Mouse (Mus musculus) CH12.LX (cell line): ENCODE data around the gene Arl16. TPM values are rescaled to one million over a fixed set of nuclear protein-coding genes. Genes with fewer than 3 reads are reported as not detected.

Experiments used
- DNase-seq: peaks from one replicate; pipeline ENCODE4 v3.0.0-alpha.2; 2013; ENCODE audit errors: extremely low read depth
- H3K27ac ChIP-seq: 2 replicates; pipeline ENCODE4 v1.5.1; 2012; ENCODE audit warnings: low read depth, mild to moderate bottlenecking, control low read depth, moderate library complexity; ENCODE audit not compliant: insufficient read depth
- H3K27me3 ChIP-seq: replicated peaks from 2 replicates; pipeline ENCODE3; 2012; ENCODE audit warnings: inconsistent platforms
- H3K36me3 ChIP-seq, 2 experiments: replicated peaks in 1 of 2; 2 replicates each; pipeline versions ENCODE3 to v1.6.1; 2012; ENCODE audit warnings: inconsistent platforms in 1 of 2, low read length in 1 of 2, mild to moderate bottlenecking in 1 of 2, mixed read lengths in 1 of 2, moderate library complexity in 1 of 2; ENCODE audit not compliant: control insufficient read depth in 1 of 2, insufficient read depth in 1 of 2
- H3K4me1 ChIP-seq, 2 experiments: 2 replicates each; pipeline ENCODE4 v1.6.1; 2012; ENCODE audit warnings: inconsistent platforms in 1 of 2, moderate library complexity in 1 of 2; ENCODE audit not compliant: insufficient read depth in 2 of 2, control insufficient read depth in 1 of 2
- H3K4me2 ChIP-seq: 2 replicates; pipeline ENCODE4 v1.6.1; 2012; ENCODE audit warnings: low read depth, mild to moderate bottlenecking, control low read depth; ENCODE audit not compliant: poor library complexity, insufficient read depth, severe bottlenecking
- H3K4me3 ChIP-seq, 3 experiments: fragments of 150-350 bp in 1 of 3; sonication (generic) in 1 of 3; replicated peaks in 1 of 3; 2 replicates each; pipeline versions ENCODE3 to v1.5.1; 2011 to 2012; ENCODE audit warnings: low read depth in 2 of 3, low read length in 2 of 3, mild to moderate bottlenecking in 2 of 3, moderate library complexity in 2 of 3, control low read depth in 1 of 3, improper control_type of control experiment in 1 of 3, inconsistent platforms in 1 of 3, mixed read lengths in 1 of 3; ENCODE audit not compliant: poor library complexity in 1 of 3
- H3K79me2 ChIP-seq: replicated peaks from 2 replicates; pipeline ENCODE4 v1.6.1; 2012; ENCODE audit warnings: mild to moderate bottlenecking, moderate library complexity; ENCODE audit not compliant: control insufficient read depth, poor library complexity, insufficient read depth, severe bottlenecking; ENCODE audit errors: extremely low read depth
- H3K9ac ChIP-seq: 2 replicates; pipeline ENCODE4 v1.6.1; 2012; ENCODE audit warnings: low read depth, mild to moderate bottlenecking, control low read depth, moderate library complexity; ENCODE audit not compliant: insufficient read depth
- H3K9me3 ChIP-seq: replicated peaks from 2 replicates; pipeline ENCODE3; 2012; ENCODE audit warnings: low read length, inconsistent platforms, mixed read lengths
- BHLHE40 ChIP-seq: IDR thresholded peaks from 2 replicates; pipeline ENCODE4 v1.6.1; 2011; ENCODE audit warnings: mild to moderate bottlenecking, low read depth, low read length, improper control_type of control experiment
- CHD1 ChIP-seq: IDR thresholded peaks from 2 replicates; pipeline ENCODE4 v1.6.1; 2012; ENCODE audit warnings: low read depth, low read length, improper control_type of control experiment, inconsistent platforms
- CHD2 ChIP-seq: IDR thresholded peaks from 2 replicates; pipeline ENCODE4 v1.6.1; 2011; ENCODE audit warnings: low read length, improper control_type of control experiment
- CTCF ChIP-seq, 2 experiments: IDR thresholded peaks in 1 of 2; conservative IDR thresholded peaks in 1 of 2; 2 replicates each; pipeline ENCODE4 v1.5.1; 2011 to 2012; ENCODE audit warnings: low read depth in 2 of 2, low read length in 2 of 2, improper control_type of control experiment in 1 of 2, inconsistent platforms in 1 of 2, mild to moderate bottlenecking in 1 of 2, moderate library complexity in 1 of 2
- E2F4 ChIP-seq: IDR thresholded peaks from 2 replicates; pipeline ENCODE4 v1.6.1; 2011; ENCODE audit warnings: low read depth, low read length, improper control_type of control experiment; ENCODE audit not compliant: insufficient replicate concordance
- ELF1 ChIP-seq: IDR thresholded peaks from 2 replicates; pipeline ENCODE4 v1.6.1; 2014; ENCODE audit warnings: low read depth, mild to moderate bottlenecking, inconsistent platforms, low read length, improper control_type of control experiment
- EP300 ChIP-seq: IDR thresholded peaks from 2 replicates; pipeline ENCODE4 v1.6.1; 2011; ENCODE audit warnings: low read length, improper control_type of control experiment
- ETS1 ChIP-seq: conservative IDR thresholded peaks from 2 replicates; pipeline ENCODE4 v1.6.1; 2012; ENCODE audit warnings: low read depth, mild to moderate bottlenecking, inconsistent platforms, low read length, improper control_type of control experiment, moderate library complexity
- GABPA ChIP-seq: IDR thresholded peaks from 2 replicates; pipeline ENCODE4 v1.6.1; 2012; ENCODE audit warnings: low read depth, low read length, improper control_type of control experiment, inconsistent platforms; ENCODE audit not compliant: insufficient replicate concordance
- HCFC1 ChIP-seq: IDR thresholded peaks from 2 replicates; pipeline ENCODE4 v1.6.1; 2012; ENCODE audit warnings: low read depth, mild to moderate bottlenecking, inconsistent platforms, low read length, improper control_type of control experiment
- IRF4 ChIP-seq: IDR thresholded peaks from 2 replicates; pipeline ENCODE4 v1.6.1; 2014; ENCODE audit warnings: low read depth, mild to moderate bottlenecking, inconsistent platforms, low read length, improper control_type of control experiment
- JUN ChIP-seq: IDR thresholded peaks from 2 replicates; pipeline ENCODE4 v1.6.1; 2011; ENCODE audit warnings: low read depth, mild to moderate bottlenecking, low read length, improper control_type of control experiment, moderate library complexity; ENCODE audit not compliant: insufficient read depth
- JUND ChIP-seq: conservative IDR thresholded peaks from 2 replicates; pipeline ENCODE4 v1.6.1; 2011; ENCODE audit warnings: low read depth, low read length, improper control_type of control experiment
- KAT2A ChIP-seq: IDR thresholded peaks from 2 replicates; pipeline ENCODE4 v1.6.1; 2012; ENCODE audit warnings: low read length, improper control_type of control experiment, inconsistent platforms; ENCODE audit not compliant: insufficient replicate concordance
- MAFK ChIP-seq: IDR thresholded peaks from 2 replicates; pipeline ENCODE4 v1.6.1; 2011; ENCODE audit warnings: low read length, improper control_type of control experiment; ENCODE audit not compliant: insufficient replicate concordance
- MAX ChIP-seq: IDR thresholded peaks from 2 replicates; pipeline ENCODE4 v1.6.1; 2011; ENCODE audit warnings: low read length, improper control_type of control experiment
- MAZ ChIP-seq: IDR thresholded peaks from 2 replicates; pipeline ENCODE4 v1.6.1; 2012; ENCODE audit warnings: low read depth, mild to moderate bottlenecking, inconsistent platforms, low read length, improper control_type of control experiment, moderate library complexity
- MEF2A ChIP-seq: IDR thresholded peaks from 2 replicates; pipeline ENCODE4 v1.6.1; 2014; ENCODE audit warnings: low read depth, mild to moderate bottlenecking, inconsistent platforms, low read length, improper control_type of control experiment, borderline replicate concordance
- MXI1 ChIP-seq: IDR thresholded peaks from 2 replicates; pipeline ENCODE4 v1.6.1; 2011; ENCODE audit warnings: mild to moderate bottlenecking, low read depth, low read length, improper control_type of control experiment
- MYC ChIP-seq: IDR thresholded peaks from 2 replicates; pipeline ENCODE4 v1.6.1; 2011; ENCODE audit warnings: low read depth, mild to moderate bottlenecking, improper control_type of control experiment, low read length
- NELFE ChIP-seq: IDR thresholded peaks from 2 replicates; pipeline ENCODE4 v1.6.1; 2011; ENCODE audit warnings: low read depth, low read length, improper control_type of control experiment
- NRF1 ChIP-seq: IDR thresholded peaks from 2 replicates; pipeline ENCODE4 v1.6.1; 2014; ENCODE audit warnings: low read depth, mild to moderate bottlenecking, inconsistent platforms, low read length, improper control_type of control experiment, moderate library complexity
- PAX5 ChIP-seq: IDR thresholded peaks from 2 replicates; pipeline ENCODE4 v1.6.1; 2012; ENCODE audit warnings: low read length, inconsistent platforms, mixed read lengths
- POLR2A ChIP-seq: IDR thresholded peaks from 2 replicates; pipeline ENCODE4 v1.6.1; 2011; ENCODE audit warnings: low read depth, mild to moderate bottlenecking, improper control_type of control experiment, low read length
- POLR2AphosphoS2 ChIP-seq: IDR thresholded peaks from 2 replicates; pipeline ENCODE4 v1.6.1; 2011; ENCODE audit warnings: low read depth, low read length, improper control_type of control experiment
- RAD21 ChIP-seq: IDR thresholded peaks from 2 replicates; pipeline ENCODE4 v1.6.1; 2011; ENCODE audit warnings: low read depth, mild to moderate bottlenecking, low read length, improper control_type of control experiment, moderate library complexity
- RCOR1 ChIP-seq: conservative IDR thresholded peaks from 2 replicates; pipeline ENCODE4 v1.6.1; 2012; ENCODE audit warnings: low read depth, mild to moderate bottlenecking, inconsistent platforms, low read length, improper control_type of control experiment
- SIN3A ChIP-seq: IDR thresholded peaks from 2 replicates; pipeline ENCODE4 v1.6.1; 2012; ENCODE audit warnings: low read length, improper control_type of control experiment, inconsistent platforms
- SMC3 ChIP-seq: IDR thresholded peaks from 2 replicates; pipeline ENCODE4 v1.6.1; 2011; ENCODE audit warnings: low read depth, low read length, improper control_type of control experiment
- TBP ChIP-seq: conservative IDR thresholded peaks from 2 replicates; pipeline ENCODE4 v1.6.1; 2011; ENCODE audit warnings: low read depth, low read length, improper control_type of control experiment
- TCF12 ChIP-seq: IDR thresholded peaks from 2 replicates; pipeline ENCODE4 v1.6.1; 2014; ENCODE audit warnings: low read depth, mild to moderate bottlenecking, inconsistent platforms, low read length, improper control_type of control experiment
- UBTF ChIP-seq: IDR thresholded peaks from 2 replicates; pipeline ENCODE4 v1.6.1; 2012; ENCODE audit warnings: low read depth, mild to moderate bottlenecking, inconsistent platforms, low read length, improper control_type of control experiment, moderate library complexity
- USF1 ChIP-seq: IDR thresholded peaks from 2 replicates; pipeline ENCODE4 v1.6.1; 2014; ENCODE audit warnings: low read depth, mild to moderate bottlenecking, inconsistent platforms, low read length, improper control_type of control experiment
- USF2 ChIP-seq: conservative IDR thresholded peaks from 2 replicates; pipeline ENCODE4 v1.6.1; 2011; ENCODE audit warnings: low read depth, low read length, improper control_type of control experiment
- ZC3H11A ChIP-seq: IDR thresholded peaks from 2 replicates; pipeline ENCODE4 v1.6.1; 2012; ENCODE audit warnings: low read depth, mild to moderate bottlenecking, inconsistent platforms, low read length, improper control_type of control experiment
- ZKSCAN1 ChIP-seq: IDR thresholded peaks from 2 replicates; pipeline ENCODE4 v1.6.1; 2012; ENCODE audit warnings: low read depth, inconsistent platforms, low read length, improper control_type of control experiment, borderline replicate concordance
- ZMIZ1 ChIP-seq: IDR thresholded peaks from 2 replicates; pipeline ENCODE4 v1.6.1; 2012; ENCODE audit warnings: low read depth, mild to moderate bottlenecking, inconsistent platforms, low read length, improper control_type of control experiment
- ZNF384 ChIP-seq: IDR thresholded peaks from 2 replicates; pipeline ENCODE4 v1.6.1; 2012; ENCODE audit warnings: low read depth, low read length, improper control_type of control experiment, inconsistent platforms
- dilution Hi-C: fragments of 300-500 bp; cut with MboI; formaldehyde crosslinking; loops from 2 replicates; pipeline ENCODE4 v1.14.3; 2020; ENCODE audit warnings: low sequenced_read_pairs; ENCODE audit not compliant: extremely low pct_unique_long_range_greater_than_20kb, extremely low pct_ligation_motif_present
- in situ Hi-C: fragments of 300-500 bp; cut with MboI; formaldehyde crosslinking; loops from 3 replicates; pipeline ENCODE4 v1.14.3; 2019; ENCODE audit warnings: low sequenced_read_pairs, low pct_ligation_motif_present, low pct_unique_long_range_greater_than_20kb, mixed read lengths
- polyA plus RNA-seq: library from polyadenylated mRNA; unstranded; fragments of >175 nt; gene quantifications from 2 replicates; pipeline ENCODE4 v1.2.1, GENCODE M21; 2012; ENCODE audit warnings: low read depth; ENCODE audit not compliant: insufficient read length
- total RNA-seq, 2 experiments: library from RNA; depleted of rRNA; stranded (reverse); fragments of 300-350 nt in 1 of 2; fragments of >200 nt in 1 of 2; gene quantifications; 2 replicates each; pipeline ENCODE4 v1.2.3; 2012 to 2014

Arl16 gene
- total and polyA plus RNA-seq, 3 experiments: 22.8 to 42.6 (median 24.8) TPM

- Histone ChIP-seq H3K27ac (peak within 1 kb of the TSS; percentile 23; the same call in 1 of the 2 replicates), H3K27me3 (no peaks in the 10 kb centered on the region)
- dilution Hi-C loops: no loop called here
These were observed 9.3 kb downstream of the Arl16 start, which contains the start of the genes Oxld1 and Ccdc137 for GRCm38 (mm10) chr11:120457772-120458751. Oxld1 (minus strand) TSS chr11:120458068. Ccdc137 (plus strand) TSS chr11:120458115.

GRCm38 (mm10) chr11:120457370-120457769 lies 10.0 kb downstream of the Arl16 start:
- Histone ChIP-seq H3K36me3 (peaks cover 32 to 54% of the 10 kb centered on the region in 2 experiments), H3K9ac (peak overlapping the region; percentile 66)
- in situ Hi-C loops: no loop called here
- TF ChIP-seq BHLHE40 (no peak), POLR2A (no peak), MAX (0 out of 2 replicates have a peak, but pooled peaks have one; percentile 31), RCOR1 (no peak), SIN3A (no peak)
- TF ChIP-seq, all 38 proteins: peak for 1
- peak overlapping the region; percentile 82 to 100 (median 85) for H3K4me3 ChIP-seq
- peak overlapping the region; percentile 2; the same call in 1 of the 2 replicates for H3K27ac ChIP-seq
- peaks cover 9 to 26% of the 10 kb centered on the region in 2 experiments for H3K4me1 ChIP-seq
- DNase-seq: no peak
- dilution Hi-C loops: no loop called here
- H3K27me3 ChIP-seq: no peaks in the 10 kb centered on the region
- no peaks in the 10 kb centered on the region for H3K9me3 ChIP-seq
- peaks cover 23% of the 10 kb centered on the region for H3K79me2 ChIP-seq
- H3K4me2 ChIP-seq: peak overlapping the region; percentile 55

More at GRCm38 (mm10) chr11:120457772-120458751, 9.3 kb downstream of the Arl16 start, which contains the start of the genes Oxld1 and Ccdc137:
- TF ChIP-seq ELF1 (peak; percentile 96), TCF12 (peak; percentile 92), GABPA (no peak), MAFK (no peak), IRF4 (no peak; the same call in 1 of the 2 replicates), POLR2AphosphoS2 (peak; percentile 72; the same call in 1 of the 2 replicates), ZMIZ1 (peak; percentile 94), E2F4 (no peak), MXI1 (peak; percentile 96), MAZ (no peak), RAD21 (no peak), JUN (no peak), ETS1 (no peak), NELFE (peak; percentile 97), CHD1 (no peak), SMC3 (no peak), MYC (peak; percentile 87; the same call in 1 of the 2 replicates), NRF1 (peak; percentile 47), ZKSCAN1 (peak; percentile 51; the same call in 1 of the 2 replicates), MEF2A (peak; percentile 60), EP300 (no peak), CTCF (conservative IDR thresholded peaks at IDR 0.05 in 1 of 2, IDR thresholded peaks at IDR 0.05 in 1 of 2; ENCODE audit: low read depth in 2 of 2, low read length in 2 of 2) (no peak), KAT2A (peak; percentile 76; the same call in 1 of the 2 replicates), PAX5 (no peak), SIN3A (peak; percentile 98), CHD2 (no peak), ZC3H11A (no peak), USF2 (no peak), HCFC1 (peak; percentile 87), TBP (peak; percentile 85), USF1 (no peak), MAX (peak; percentile 84), JUND (no peak), BHLHE40 (no peak), POLR2A (peak; percentile 94), ZNF384 (no peak), RCOR1 (no peak), UBTF (peak; percentile 84; the same call in 1 of the 2 replicates)
- Histone ChIP-seq H3K9me3 (no peaks in the 10 kb centered on the region), H3K4me2 (peak within 1 kb of the TSS; percentile 56), H3K79me2 (peaks cover 23% of the 10 kb centered on the region), H3K9ac (peak within 1 kb of the TSS; percentile 66), H3K4me1 (peaks cover 9 to 26% of the 10 kb centered on the region in 2 experiments), H3K36me3 (peaks cover 37 to 61% of the 10 kb centered on the region in 2 experiments), H3K4me3 (peak within 1 kb of the TSS; percentile 82 to 100 (median 85))
- peak; percentile 90 for DNase-seq
- in situ Hi-C loops: no loop called here
